8 mouse cellular contexts compared by ENCODE assay signal in the genomic region with DNA sequence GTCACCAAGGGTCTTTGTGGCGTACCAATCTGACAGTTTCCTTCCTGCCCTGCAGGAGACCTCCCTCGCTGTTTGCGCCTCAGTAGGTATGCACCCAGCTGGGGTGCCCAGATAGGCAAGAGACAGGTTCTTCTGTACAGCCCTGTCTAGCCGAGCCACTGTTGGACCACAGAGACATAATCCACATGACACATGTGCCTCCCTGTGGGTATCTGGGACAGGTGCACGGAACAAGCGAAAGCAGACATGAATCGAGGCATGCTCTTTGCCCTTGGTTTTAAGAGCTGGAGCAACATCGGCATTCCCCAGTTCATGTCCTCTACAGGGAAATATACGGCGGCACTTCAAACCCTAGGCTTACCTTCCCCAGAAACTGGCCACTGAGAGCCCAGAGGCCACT. TPM values are rescaled to one million over a fixed set of nuclear protein-coding genes. Genes with fewer than 3 reads are reported as not detected.
A peak's percentile ranks its signal among the peaks of the same experiment; 100 is the strongest.
DNase-seq lines count a peak whose midpoint lies in the region; ATAC-seq and TF ChIP-seq lines count a peak whose summit lies in the region.

No protein-coding gene starts in this region.

- H3K27me3 ChIP-seq in lung, embryonic 16.5 days (ENCODE audit: control insufficient read depth, insufficient read depth, low read depth, low read length), result peaks cover 23% of the 10 kb centered on the region
- peaks cover 36% of the 10 kb centered on the region for H3K27me3 ChIP-seq in intestine, postnatal 0 days (replicated peaks; ENCODE audit: control insufficient read depth, insufficient read depth, low read length)

- 55% methylated on average over 10 of the region's 10 CpGs for WGBS in lung, embryonic 16.5 days
- WGBS in intestine, postnatal 0 days, result 56% methylated on average over 10 of the region's 10 CpGs

- H3K36me3 ChIP-seq in lung, embryonic 16.5 days (ENCODE audit: control insufficient read depth, insufficient read depth, low read length), result no peaks in the 10 kb centered on the region
- no peaks in the 10 kb centered on the region for H3K36me3 ChIP-seq in intestine, postnatal 0 days (ENCODE audit: control insufficient read depth, insufficient read depth)

- H3K4me3 ChIP-seq in lung, embryonic 16.5 days (ENCODE audit: low read length), result no peak overlapping the region
- 0 out of 2 replicates have a peak overlapping the region, but pooled peaks have one; percentile 42 for H3K4me3 ChIP-seq in intestine, postnatal 0 days (ENCODE audit: low read depth, low read length)

- H3K27ac ChIP-seq in lung, embryonic 16.5 days (ENCODE audit: low read length), result no peak overlapping the region
- no peak overlapping the region for H3K27ac ChIP-seq in intestine, postnatal 0 days (ENCODE audit: low read depth, low read length)

- no peak overlapping the region for H3K9ac ChIP-seq in lung, embryonic 16.5 days (ENCODE audit: low read length)
- no peak overlapping the region for H3K9ac ChIP-seq in intestine, postnatal 0 days (ENCODE audit: low read depth, low read length)

- H3K4me1 ChIP-seq in lung, embryonic 16.5 days (replicated peaks; ENCODE audit: control insufficient read depth, insufficient read depth, low read length), result peaks cover 7% of the 10 kb centered on the region; the same call in 1 of the 2 replicates
- H3K4me1 ChIP-seq in intestine, postnatal 0 days (replicated peaks; ENCODE audit: control insufficient read depth, insufficient read depth, low read length), result no peaks in the 10 kb centered on the region

- H3K9me3 ChIP-seq in lung, embryonic 16.5 days (ENCODE audit: control insufficient read depth, low read length), result 0 out of 2 replicates have a peak, but pooled peaks cover 3% of the 10 kb centered on the region
- no peaks in the 10 kb centered on the region for H3K9me3 ChIP-seq in intestine, postnatal 0 days (ENCODE audit: control insufficient read depth)

- ATAC-seq in lung, embryonic 16.5 days (ENCODE audit: low read depth), result no peak
- peak; percentile 16; the same call in 1 of the 2 replicates for ATAC-seq in intestine, postnatal 0 days

- DNase-seq in embryo, embryonic 9.5 days (ENCODE audit: extremely low spot score), result peak; percentile 4
- DNase-seq in embryo, embryonic 11 days, result no peak
- no peak for DNase-seq in lung, postnatal 10 days
- DNase-seq in retina, postnatal 1 day, result peak; percentile 49
- DNase-seq in thymus, postnatal 4 days, result no peak
- no peak for DNase-seq in adrenal gland, postnatal 36 days

- H3K4me2 ChIP-seq in lung, embryonic 16.5 days (ENCODE audit: low read depth, low read length), result peak overlapping the region; percentile 88; the same call in 1 of the 2 replicates
- H3K4me2 ChIP-seq in intestine, postnatal 0 days (replicated peaks; ENCODE audit: low read depth), result no peak overlapping the region; the same call in 1 of the 2 replicates

- no peak for TF ChIP-seq CTCF in intestine, postnatal 0 days (IDR thresholded peaks at IDR 0.05; ENCODE audit: low read depth)

RNA-seq across cellular contexts. Expression of a gene that starts 1.2 kb away (rescaled TPM):
- polyA plus RNA-seq in lung, embryonic 16.5 days (2015; fragmentation: Nextera tagmentation; extraction: Ambion mirVana), result 0.09 and 0.25 TPM in 2 replicates
- polyA plus RNA-seq in intestine, postnatal 0 days (2015; fragmentation: Nextera tagmentation; extraction: Ambion mirVana), result 0.20 and 0.29 TPM in 2 replicates
- under 1 TPM; 0.23 to 0.33 TPM for total RNA-seq in adrenal gland, postnatal 36 days (2021)

Comparison
In these comparisons a context has a peak if more than half of its experiments do, and no peak if none do; other contexts are left out.
1. DNase-seq: peak in embryo, embryonic 9.5 days (single experiment) and retina, postnatal 1 day (single experiment); none in embryo, embryonic 11 days (single experiment), lung, postnatal 10 days (single experiment), thymus, postnatal 4 days (single experiment) and adrenal gland, postnatal 36 days (0 of 2).